Mouse (Mus musculus) stomach, embryonic 15.5 days (tissue): ENCODE measurements around the gene Naif1. TPM values are rescaled to one million over a fixed set of nuclear protein-coding genes. Genes with fewer than 3 reads are reported as not detected.

Experiments
- polyA plus RNA-seq: library from polyadenylated mRNA; unstranded; fragments of >200 nt; fragmentation: Nextera tagmentation; extraction: Ambion mirVana; gene quantifications from 2 replicates; pipeline ENCODE4 v1.2.1, GENCODE M21; 2015

Gene Naif1
- polyA plus RNA-seq, 1 experiment from 2014 or later: 5.1 TPM

Other genes with a start within 250 kb of the Naif1 start
- 23.5 and 27.8 TPM in 2 replicates for gene Pomt1, start 213.9 kb upstream of the Naif1 start, polyA plus RNA-seq
- gene Uck1, start 190.3 kb upstream of the Naif1 start, polyA plus RNA-seq: 59.6 and 65.4 TPM in 2 replicates
- 24.9 and 25.2 TPM in 2 replicates for gene Golga2, start 163.1 kb upstream of the Naif1 start, polyA plus RNA-seq
- 418 and 429 TPM in 2 replicates for gene Swi5, start 162.4 kb upstream of the Naif1 start, polyA plus RNA-seq
- gene Ciz1, start 98.1 kb upstream of the Naif1 start, polyA plus RNA-seq: 33.8 and 41.6 TPM in 2 replicates
- gene Dnm1, start 97.1 kb upstream of the Naif1 start, polyA plus RNA-seq: 12.1 and 12.8 TPM in 2 replicates
- gene 1110008P14Rik, start 68.5 kb upstream of the Naif1 start, polyA plus RNA-seq: 36.1 and 42.9 TPM in 2 replicates
- 25.1 and 30.7 TPM in 2 replicates for gene Lcn2, start 62.2 kb upstream of the Naif1 start, polyA plus RNA-seq
- 28.5 and 31.4 TPM in 2 replicates for gene Ptges2, start 54.6 kb upstream of the Naif1 start, polyA plus RNA-seq
- 17.6 and 17.9 TPM in 2 replicates for gene Slc25a25, start 988 bp downstream of the Naif1 start, polyA plus RNA-seq
- gene Fam102a, start 84.9 kb downstream of the Naif1 start, polyA plus RNA-seq: 11.2 and 13.0 TPM in 2 replicates
- 109 and 112 TPM in 2 replicates for gene Dpm2, start 120.4 kb downstream of the Naif1 start, polyA plus RNA-seq
- 0.36 and 0.61 TPM in 2 replicates for gene Pip5kl1, start 124.3 kb downstream of the Naif1 start, polyA plus RNA-seq
- 0.09 and 0.12 TPM in 2 replicates for gene 9430097D07Rik, start 125.2 kb downstream of the Naif1 start, polyA plus RNA-seq
- 18.3 and 20.3 TPM in 2 replicates for gene St6galnac4, start 136.6 kb downstream of the Naif1 start, polyA plus RNA-seq
- gene St6galnac6, start 149.3 kb downstream of the Naif1 start, polyA plus RNA-seq: 17.4 and 19.7 TPM in 2 replicates
- 21.8 and 22.1 TPM in 2 replicates for gene Ak1, start 171.3 kb downstream of the Naif1 start, polyA plus RNA-seq
- gene Eng, start 196.1 kb downstream of the Naif1 start, polyA plus RNA-seq: 59.6 and 65.3 TPM in 2 replicates